Mouse (Mus musculus) liver, postnatal 0 days (tissue): Measurements from ENCODE around the gene Naa15. TPM values are rescaled to one million over a fixed set of nuclear protein-coding genes. Genes with fewer than 3 reads are reported as not detected.

Source experiments
- ATAC-seq: fragments of 200-750 bp; cut with Nextera tagmentation; 2 replicates; pipeline ENCODE4 v1.8.0; 2017; ENCODE audit warnings: mild to moderate bottlenecking, moderate library complexity
- DNase-seq: peaks from one replicate; pipeline ENCODE4 v3.0.0-alpha.2; 2016
- H3K27ac ChIP-seq: fragments of 300-500 bp; sonication (generic); 2 replicates; pipeline ENCODE4 v1.5.1; 2014; ENCODE audit warnings: antibody characterized with exemption, moderate library complexity, mild to moderate bottlenecking, low read depth
- H3K27me3 ChIP-seq: fragments of 300-500 bp; sonication (generic); 2 replicates; pipeline ENCODE4 v1.6.1; 2014; ENCODE audit warnings: low read length, control low read depth, mixed read lengths; ENCODE audit not compliant: insufficient read depth
- H3K36me3 ChIP-seq: fragments of 300-500 bp; sonication (generic); replicated peaks from 2 replicates; pipeline ENCODE4 v1.6.1; 2014; ENCODE audit warnings: mild to moderate bottlenecking, control low read depth, low read length, moderate library complexity, mixed read lengths; ENCODE audit not compliant: insufficient read depth
- H3K4me1 ChIP-seq: fragments of 300-500 bp; sonication (generic); 2 replicates; pipeline ENCODE4 v1.6.1; 2014; ENCODE audit warnings: antibody characterized with exemption, mild to moderate bottlenecking, control low read depth; ENCODE audit not compliant: insufficient read depth
- H3K4me2 ChIP-seq: fragments of 300-500 bp; sonication (generic); 2 replicates; pipeline ENCODE4 v1.6.1; 2014; ENCODE audit warnings: low read depth, mild to moderate bottlenecking, low read length, moderate library complexity, mixed read lengths
- H3K4me3 ChIP-seq: fragments of 300-500 bp; sonication (generic); 2 replicates; pipeline ENCODE4 v1.5.1; 2014; ENCODE audit warnings: low read depth, low read length
- H3K9ac ChIP-seq: fragments of 300-500 bp; sonication (generic); replicated peaks from 2 replicates; pipeline ENCODE4 v1.6.1; 2014; ENCODE audit warnings: mild to moderate bottlenecking, moderate library complexity
- H3K9me3 ChIP-seq: fragments of 300-500 bp; sonication (generic); 2 replicates; pipeline ENCODE4 v1.6.1; 2016; ENCODE audit warnings: mild to moderate bottlenecking, control low read depth, low read length, mixed read lengths
- CTCF ChIP-seq: sonication (generic); IDR thresholded peaks from 2 replicates; pipeline ENCODE4 v1.5.1; 2016; ENCODE audit warnings: antibody characterized with exemption, low read depth
- EP300 ChIP-seq: IDR thresholded peaks from 2 replicates; pipeline ENCODE4 v1.6.1; 2016; ENCODE audit warnings: antibody characterized with exemption, low read depth, mild to moderate bottlenecking
- WGBS: fragments of 180-500 bp; shearing (Covaris S2); extraction: QIAGEN DNeasy Blood & Tissue Kit; methylation state at CpG from one replicate; pipeline ENCODE4 v1.1.7; 2014; ENCODE audit not compliant: insufficient replicate concordance; 5-methylcytosine and 5-hydroxymethylcytosine counted together
- polyA plus RNA-seq: library from polyadenylated mRNA; unstranded; fragments of >200 nt; fragmentation: Nextera tagmentation; extraction: Ambion mirVana; gene quantifications from 2 replicates; pipeline ENCODE4 v1.2.1, GENCODE M21; 2015

Gene Naa15
- polyA plus RNA-seq, result 11.3 and 11.9 TPM in 2 replicates

DNA sequence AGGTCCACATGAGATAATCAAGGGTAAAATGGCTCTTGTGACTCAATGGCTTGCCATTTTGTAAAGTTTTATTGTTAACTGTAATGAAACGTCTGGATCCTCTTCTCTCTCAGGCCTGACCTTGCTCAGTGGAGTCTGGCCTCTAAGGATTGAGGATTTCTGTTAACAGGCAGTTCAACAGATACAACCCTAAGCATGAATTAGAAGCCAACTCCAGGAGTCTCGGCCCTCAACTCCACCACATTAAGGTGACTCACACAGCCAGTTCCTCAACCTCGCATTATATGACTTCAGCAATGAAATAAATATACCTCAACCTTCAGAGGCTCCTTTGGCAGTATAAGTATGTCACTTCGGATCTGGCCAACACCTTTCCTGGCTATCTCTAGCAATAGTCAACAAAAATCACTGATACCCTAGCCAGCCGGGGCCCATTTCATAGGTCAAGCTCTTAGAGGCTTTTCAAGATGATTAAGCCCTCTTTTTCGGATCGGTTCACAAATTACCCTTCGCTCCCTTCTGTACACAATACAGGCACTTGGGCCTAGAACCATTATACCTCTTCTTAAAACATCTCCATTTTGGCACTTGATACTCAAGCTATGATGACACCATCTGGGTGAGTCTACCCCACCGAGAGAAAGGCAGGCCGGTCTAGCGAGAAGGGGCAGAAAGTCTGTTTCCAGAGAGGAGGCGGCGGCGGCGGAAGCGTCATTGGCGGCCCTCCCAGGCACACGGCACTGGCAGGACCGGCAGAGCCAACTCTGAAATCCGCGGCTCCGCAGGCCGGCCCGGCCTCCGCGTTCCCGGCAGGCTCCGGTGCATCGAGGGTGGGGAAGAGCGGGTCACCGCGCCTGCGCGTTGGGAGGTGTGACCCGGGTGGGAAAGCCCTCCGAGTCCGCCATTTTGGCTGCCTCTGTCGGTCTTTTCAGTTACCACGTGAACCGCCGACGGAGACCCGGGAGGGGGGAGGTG is at the start of gene Naa15:
TSS of gene Naa15 (plus strand) at position 51 of the 975 bp plus-strand sequence.
- Histone ChIP-seq H3K4me1 (peaks cover 25% of the 10 kb centered on the region), H3K36me3 (no peaks in the 10 kb centered on the region), H3K27ac (peak within 1 kb of the TSS; percentile 96), H3K27me3 (no peaks in the 10 kb centered on the region), H3K4me2 (peak within 1 kb of the TSS; percentile 80), H3K9ac (peak within 1 kb of the TSS; percentile 94), H3K9me3 (no peaks in the 10 kb centered on the region), H3K4me3 (peak within 1 kb of the TSS; percentile 91)
- TF ChIP-seq CTCF, result no peak
- no peak for TF ChIP-seq EP300
- peak; percentile 92 for ATAC-seq
- 4% methylated on average over 43 of the region's 43 CpGs for WGBS
- peak; percentile 97 for DNase-seq

DNA sequence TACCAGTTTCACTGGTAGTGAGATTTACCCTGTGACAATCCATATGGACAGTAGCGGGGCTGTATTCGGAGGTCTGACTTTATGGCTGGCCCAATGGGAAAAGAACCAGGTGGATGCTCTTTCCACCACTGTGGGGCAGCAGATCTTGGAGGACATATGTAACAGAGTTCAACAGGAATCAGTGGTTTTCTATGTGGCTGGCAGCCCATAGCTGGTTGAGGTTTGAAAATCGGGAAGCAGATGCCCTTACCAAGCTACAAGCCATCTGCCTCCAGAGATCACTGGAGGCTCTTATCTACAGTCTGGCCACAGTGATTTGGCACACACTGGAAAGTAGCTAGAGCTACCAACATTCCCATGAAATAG is 49.4 kb upstream of the Naa15 start:
- no peak for TF ChIP-seq CTCF
- TF ChIP-seq EP300, result 0 out of 2 replicates have a peak, but pooled peaks have one; percentile 2
- DNase-seq, result no peak
- H3K27ac ChIP-seq, result no peak overlapping the region
- WGBS, result 2% methylated on average over 3 of the region's 3 CpGs
- H3K36me3 ChIP-seq, result no peaks in the 10 kb centered on the region
- no peak for ATAC-seq
- peak overlapping the region; percentile 44; the same call in 1 of the 2 replicates for H3K4me3 ChIP-seq
- H3K4me1 ChIP-seq, result peaks cover 8% of the 10 kb centered on the region
- 0 out of 2 replicates have a peak overlapping the region, but pooled peaks have one; percentile 44 for H3K9ac ChIP-seq
- H3K9me3 ChIP-seq, result no peaks in the 10 kb centered on the region
- peak overlapping the region; percentile 81 for H3K4me2 ChIP-seq
- no peaks in the 10 kb centered on the region for H3K27me3 ChIP-seq

DNA sequence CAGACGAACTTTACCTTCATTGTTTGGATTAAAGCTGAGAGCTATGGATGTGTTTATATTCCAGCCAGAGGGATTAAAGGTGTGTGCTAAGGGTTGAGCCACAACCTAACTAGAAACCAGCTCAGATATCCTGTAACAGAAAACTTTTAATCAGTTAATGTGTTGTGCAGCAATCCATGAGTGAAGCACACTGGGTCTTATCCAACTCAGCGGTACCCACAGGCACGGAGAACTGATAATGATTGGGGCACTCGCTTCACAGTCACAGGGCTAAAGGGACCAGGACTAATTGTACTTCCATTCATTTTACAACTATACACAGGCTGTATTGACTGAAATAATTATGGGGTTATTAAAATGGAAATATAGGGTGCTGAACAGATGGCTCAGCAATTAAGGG is 48.0 kb upstream of the Naa15 start:
- H3K4me1 ChIP-seq, result peaks cover 8% of the 10 kb centered on the region
- H3K4me2 ChIP-seq, result no peak overlapping the region
- H3K9ac ChIP-seq, result no peak overlapping the region
- WGBS, result 50% methylated on average over 4 of the region's 4 CpGs
- H3K27me3 ChIP-seq, result no peaks in the 10 kb centered on the region
- H3K36me3 ChIP-seq, result no peaks in the 10 kb centered on the region
- no peak overlapping the region for H3K27ac ChIP-seq
- no peak for ATAC-seq
- no peak overlapping the region for H3K4me3 ChIP-seq
- no peak for TF ChIP-seq CTCF
- TF ChIP-seq EP300, result peak; percentile 82
- no peaks in the 10 kb centered on the region for H3K9me3 ChIP-seq
- DNase-seq, result no peak

DNA sequence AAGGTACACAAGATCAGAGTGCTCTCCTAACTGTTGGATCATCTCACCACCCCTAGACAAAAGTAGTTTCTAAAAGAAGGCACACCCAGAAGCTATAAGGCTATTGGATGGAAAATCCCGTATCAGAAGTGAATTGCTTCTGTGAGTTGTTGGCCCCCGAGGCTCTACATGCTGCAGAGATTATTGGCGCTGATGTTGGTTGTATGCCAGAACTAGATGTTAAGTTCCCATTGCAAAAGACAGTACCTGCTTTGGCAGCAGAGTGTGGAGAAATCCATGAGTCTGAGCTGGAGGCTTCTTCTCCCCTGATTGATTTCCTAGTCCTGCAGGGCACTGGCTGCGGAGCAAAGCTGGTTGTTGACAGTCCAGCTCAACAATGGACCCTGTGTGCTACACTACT is 46.9 kb upstream of the Naa15 start:
- Histone ChIP-seq H3K4me2 (no peak overlapping the region), H3K27ac (no peak overlapping the region), H3K9ac (no peak overlapping the region), H3K9me3 (no peaks in the 10 kb centered on the region), H3K27me3 (no peaks in the 10 kb centered on the region), H3K4me1 (peaks cover 8% of the 10 kb centered on the region), H3K36me3 (no peaks in the 10 kb centered on the region), H3K4me3 (no peak overlapping the region)
- WGBS, result 57% methylated on average over 4 of the region's 4 CpGs
- no peak for TF ChIP-seq EP300
- TF ChIP-seq CTCF, result no peak
- no peak for DNase-seq
- ATAC-seq, result no peak

DNA sequence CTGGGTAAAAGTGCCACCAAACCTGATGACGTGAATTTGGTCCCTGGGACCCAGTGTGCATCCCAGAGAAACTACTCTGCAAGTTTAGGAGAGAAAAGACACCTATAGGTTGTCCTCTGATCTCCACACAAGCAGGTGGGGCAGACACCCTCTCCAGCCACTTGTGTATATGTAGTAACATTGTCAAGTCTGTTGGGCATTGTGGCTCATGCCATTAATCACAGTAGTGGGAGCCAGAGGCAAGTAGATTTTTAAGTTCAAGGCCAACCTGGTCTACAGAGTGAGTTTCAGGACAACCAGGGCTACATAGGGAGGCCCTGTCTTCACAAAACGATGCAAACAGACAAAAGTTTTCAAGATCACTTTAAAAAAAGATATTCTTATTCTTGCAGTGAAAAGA is 43.1 kb upstream of the Naa15 start:
- H3K4me1 ChIP-seq, result peaks cover 6% of the 10 kb centered on the region; the same call in 1 of the 2 replicates
- no peaks in the 10 kb centered on the region for H3K36me3 ChIP-seq
- no peak for DNase-seq
- no peak overlapping the region for H3K27ac ChIP-seq
- TF ChIP-seq EP300 (no peak), CTCF (no peak)
- ATAC-seq, result no peak
- H3K4me3 ChIP-seq, result no peak overlapping the region
- no peaks in the 10 kb centered on the region for H3K27me3 ChIP-seq
- WGBS, result 92% methylated on average over 2 of the region's 2 CpGs
- no peak overlapping the region for H3K9ac ChIP-seq
- no peak overlapping the region for H3K4me2 ChIP-seq
- H3K9me3 ChIP-seq, result no peaks in the 10 kb centered on the region

DNA sequence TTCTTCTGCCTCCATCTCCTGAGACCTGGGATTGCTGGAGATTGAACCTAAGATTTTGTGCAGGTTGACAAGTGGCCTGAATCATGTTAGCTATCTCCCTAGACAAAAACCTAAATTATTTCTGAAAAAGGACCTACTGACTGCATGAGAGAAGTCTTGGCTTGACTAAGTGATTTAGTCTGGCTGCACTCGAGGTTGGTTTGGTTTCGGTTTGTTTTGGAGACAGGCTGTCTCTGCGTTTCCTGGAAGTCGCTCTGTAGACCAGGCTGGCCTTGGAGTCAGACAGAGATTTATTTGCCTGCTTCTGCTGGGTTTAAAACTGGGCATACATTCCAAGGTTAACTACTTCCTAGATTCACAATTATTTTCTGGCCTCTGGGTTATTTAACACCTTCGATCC is 42.1 kb upstream of the Naa15 start:
- ATAC-seq (no peak), DNase-seq (no peak)
- TF ChIP-seq EP300 (no peak), CTCF (no peak)
- Histone ChIP-seq H3K4me2 (peak overlapping the region; percentile 29), H3K4me3 (no peak overlapping the region), H3K4me1 (peaks cover 6% of the 10 kb centered on the region; the same call in 1 of the 2 replicates), H3K9me3 (no peaks in the 10 kb centered on the region), H3K27ac (peak overlapping the region; percentile 17; the same call in 1 of the 2 replicates), H3K36me3 (no peaks in the 10 kb centered on the region), H3K27me3 (no peaks in the 10 kb centered on the region), H3K9ac (no peak overlapping the region)
- 50% methylated on average over 5 of the region's 5 CpGs for WGBS
